Mouse (Mus musculus) myocyte (in vitro differentiated cells): Measurements from ENCODE around the gene Avpr2.

Experiments used
- E2F4 ChIP-seq: IDR thresholded peaks from one replicate; pipeline ENCODE4 v1.6.1; 2011; ENCODE audit warnings: mild to moderate bottlenecking, control low read depth, moderate library complexity; ENCODE audit not compliant: insufficient read depth
- MAX ChIP-seq: IDR thresholded peaks from one replicate; pipeline ENCODE4 v1.6.1; 2011; ENCODE audit warnings: low read depth, mild to moderate bottlenecking, control low read depth
- POLR2A ChIP-seq: IDR thresholded peaks from one replicate; pipeline ENCODE4 v1.6.1; 2011; ENCODE audit warnings: low read depth, mild to moderate bottlenecking, control low read depth, moderate library complexity; ENCODE audit not compliant: insufficient read length

GRCm38 (mm10) chrX:73921823-73922549 is 30.1 kb downstream of the Avpr2 start, which contains the start of the genes Arhgap4 and Naa10:
- TF ChIP-seq MAX (no peak), POLR2A (peak; percentile 51), E2F4 (no peak)
